ENCODE assay signal across 9 mouse cellular contexts in genomic region chr11:16669453-16670251, GRCm38 (mm10).
DNase-seq lines count a peak whose midpoint lies in the region.
"Had no signal": no experiment of that assay in that cellular context is flagged by ENCODE, and none has a peak within 500 bp of the region (broad histone marks: within the 10 kb centered on the region; RNA-seq: fewer than 3 reads in every experiment).

No protein-coding gene starts in this region.

- DNase-seq in heart, adult 18-20 months, result peak; percentile 18 to 40
- no peak for DNase-seq in heart, postnatal 4 days
- peak; percentile 2 for DNase-seq in right cerebral cortex, postnatal 4 days
- DNase-seq in right cerebral cortex, adult 2 months (ENCODE audit: low spot score in 2 of 2), result no peak
- DNase-seq in layer of hippocampus, adult 8-10 months (ENCODE audit: low spot score in 2 of 2), result peak; percentile 5 to 11
- no peak for DNase-seq in thymus, adult 18-20 months
- DNase-seq in adrenal gland, postnatal 4 days (ENCODE audit: low spot score in 2 of 2), result no peak
- DNase-seq: liver, embryonic 13.5 days; lung, postnatal 4 days had no signal

Comparison
In these comparisons a context has a peak if more than half of its experiments do, and no peak if none do; other contexts are left out.
1. DNase-seq: peak in heart, adult 18-20 months (2 of 2), right cerebral cortex, postnatal 4 days (single experiment) and layer of hippocampus, adult 8-10 months (2 of 2); none in heart, postnatal 4 days (single experiment), right cerebral cortex, adult 2 months (0 of 2), thymus, adult 18-20 months (0 of 2) and adrenal gland, postnatal 4 days (0 of 2).